Mouse (Mus musculus) cerebellum, adult 9-11 months (tissue): ENCODE data around the gene Cul5.

Experiments
- DNase-seq: peaks from one replicate; pipeline ENCODE4 v3.0.0; 2022

Gene Cul5

DNA sequence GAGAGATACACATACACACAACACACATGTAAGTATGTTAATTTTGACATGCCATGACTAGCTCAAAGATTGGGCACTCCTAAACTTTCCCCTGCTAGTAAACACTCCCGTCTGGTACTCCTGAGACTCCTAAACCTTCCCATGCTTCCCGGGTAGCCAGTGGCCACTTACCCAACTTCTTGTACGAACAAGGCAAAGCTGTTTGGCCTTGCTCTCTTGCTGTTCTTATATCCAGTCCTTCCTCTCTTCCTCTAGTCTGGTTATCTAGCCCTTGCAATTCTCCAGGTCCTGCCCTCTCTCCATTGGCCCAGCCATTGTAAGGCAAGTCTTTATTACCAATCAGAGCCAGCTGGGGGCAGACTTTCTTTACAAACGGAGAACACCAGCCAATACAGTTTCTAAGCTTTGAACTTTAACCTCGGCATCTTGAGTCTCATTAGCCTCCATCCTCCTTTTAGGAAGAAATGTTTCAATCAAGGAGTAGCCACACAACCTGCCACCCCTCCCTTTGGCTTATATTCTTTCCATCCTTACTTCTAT is at the start of gene Cul5:
Gene Cul5 (minus strand): TSS at position 335 of the 540 bp plus-strand sequence.
- no peak for DNase-seq

GRCm38 (mm10) chr9:53705992-53706696 is 36.3 kb upstream of the Cul5 start, which contains the start of gene Rab39:
Gene Rab39 (minus strand): TSS chr9:53706232.
- peak; percentile 36 for DNase-seq

- peak; percentile 12 for DNase-seq
Measured at GRCm38 (mm10) chr9:53705491-53705991, 35.7 kb upstream of the Cul5 start.

- DNase-seq, result no peak
Measured at GRCm38 (mm10) chr9:53702991-53703390, 33.2 kb upstream of the Cul5 start.

- no peak for DNase-seq
Measured at GRCm38 (mm10) chr9:53700496-53700895, 30.7 kb upstream of the Cul5 start.

GRCm38 (mm10) chr9:53695846-53696245 is 26.0 kb upstream of the Cul5 start:
- DNase-seq, result no peak

DNA sequence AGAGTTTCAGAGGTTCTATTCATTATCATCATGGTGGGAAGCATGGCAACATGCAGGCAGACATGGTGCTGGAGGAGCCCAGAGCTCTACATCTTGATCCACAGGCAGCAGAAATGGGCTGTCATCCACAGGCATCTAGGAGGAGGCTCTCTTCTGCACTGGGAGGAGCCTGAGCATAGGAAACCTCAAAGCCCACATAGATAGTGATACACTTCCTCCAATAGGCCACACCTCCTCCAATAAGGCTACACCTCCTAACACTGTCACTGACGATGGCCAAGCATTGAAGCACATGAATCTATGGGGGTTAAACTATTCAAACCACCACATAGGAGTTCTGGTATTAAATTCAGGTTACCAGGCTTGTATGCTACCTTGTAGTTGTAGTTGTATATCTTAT is 23.9 kb upstream of the Cul5 start:
- no peak for DNase-seq

GRCm38 (mm10) chr9:53691745-53692670 is 22.2 kb upstream of the Cul5 start:
- no peak for DNase-seq

- DNase-seq, result no peak
Measured at GRCm38 (mm10) chr9:53680851-53681250, 11.0 kb upstream of the Cul5 start.

DNA sequence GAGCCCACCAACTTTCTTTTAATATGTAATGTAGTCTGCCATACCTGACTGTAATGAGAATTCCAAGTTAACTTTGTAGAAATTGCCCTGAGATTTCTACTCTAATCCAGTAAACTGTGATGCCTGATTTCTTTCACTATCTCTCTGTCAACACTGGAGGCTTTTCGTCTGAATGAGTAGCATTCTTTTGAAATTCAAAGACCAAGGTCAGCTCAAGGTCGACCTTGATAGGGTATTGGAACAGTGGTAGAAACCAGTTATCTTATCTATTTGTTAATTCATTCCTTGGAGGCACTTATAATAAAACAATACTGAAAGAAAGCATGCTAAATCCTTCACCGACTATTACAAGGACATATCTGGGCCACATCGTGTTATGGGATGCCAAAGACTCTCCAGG is 7.1 kb upstream of the Cul5 start:
- no peak for DNase-seq

GRCm38 (mm10) chr9:53673571-53673970 is 3.8 kb upstream of the Cul5 start:
- DNase-seq, result peak; percentile 65

- DNase-seq, result peak; percentile 93
Measured at GRCm38 (mm10) chr9:53667020-53667669, 2.7 kb downstream of the Cul5 start.

GRCm38 (mm10) chr9:53666665-53667019 is 3.2 kb downstream of the Cul5 start:
- DNase-seq, result no peak

GRCm38 (mm10) chr9:53665428-53665827 is 4.4 kb downstream of the Cul5 start:
- no peak for DNase-seq

GRCm38 (mm10) chr9:53664819-53665218 is 5.0 kb downstream of the Cul5 start:
- DNase-seq, result no peak

- no peak for DNase-seq
Measured at GRCm38 (mm10) chr9:53634796-53635195, 35.0 kb downstream of the Cul5 start.

- no peak for DNase-seq
Measured at GRCm38 (mm10) chr9:53615246-53615645, 54.6 kb downstream of the Cul5 start.

- no peak for DNase-seq
Measured at GRCm38 (mm10) chr9:53614286-53614685, 55.5 kb downstream of the Cul5 start.

DNA sequence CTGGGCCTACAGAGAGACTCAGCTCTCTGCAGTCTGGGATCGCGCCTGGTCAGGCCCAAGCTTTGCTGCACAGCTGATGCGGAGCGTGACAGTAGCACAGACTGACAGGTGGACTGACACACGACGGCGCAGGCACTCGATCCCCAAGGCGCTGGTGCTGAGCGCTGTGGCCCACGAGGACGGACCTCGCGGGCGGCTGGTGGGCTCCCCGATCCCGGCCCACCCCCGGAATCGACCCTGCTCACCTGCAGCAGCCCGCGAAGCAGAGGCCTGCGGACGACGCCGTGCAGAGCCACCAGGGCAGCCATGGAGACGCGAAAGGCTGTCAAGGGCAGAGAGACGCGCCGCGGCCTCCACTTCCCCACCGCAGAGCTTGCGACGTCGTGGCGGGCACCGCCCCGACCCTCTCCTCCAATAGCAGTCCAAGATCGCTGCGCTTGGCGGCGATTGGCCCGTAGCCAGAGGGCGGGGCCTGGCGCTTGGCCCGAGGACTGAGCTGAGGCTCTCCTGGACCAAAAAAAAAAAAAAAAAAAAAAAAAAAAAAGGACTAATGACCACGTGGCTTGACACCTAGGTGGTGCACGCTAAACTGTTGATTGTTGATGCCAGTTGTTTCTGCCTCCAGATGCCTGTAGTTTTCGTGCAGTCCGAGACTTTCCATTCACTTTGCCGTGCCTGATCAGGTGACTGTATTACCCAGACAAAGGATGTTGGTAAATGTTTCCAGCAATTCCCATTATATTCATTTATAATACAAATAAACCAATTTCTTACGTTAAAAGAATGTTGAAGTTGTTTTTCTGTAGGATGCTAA is 59.6 kb downstream of the Cul5 start, which contains the start of gene Acat1:
Gene Acat1 (minus strand): TSS at position 415 of the 814 bp plus-strand sequence.
- DNase-seq, result peak; percentile 94

- no peak for DNase-seq
Measured at GRCm38 (mm10) chr9:53609306-53609967, 60.4 kb downstream of the Cul5 start.

GRCm38 (mm10) chr9:53607816-53608215 is 62.0 kb downstream of the Cul5 start:
- DNase-seq, result no peak
